Mouse (Mus musculus) limb, embryonic 12.5 days (tissue): Measurements from ENCODE around the gene Gtf2a2. TPM values are rescaled to one million over a fixed set of nuclear protein-coding genes. Genes with fewer than 3 reads are reported as not detected.

ENCODE experiments used
- ATAC-seq: fragments of 200-750 bp; cut with Nextera tagmentation; 2 replicates; pipeline ENCODE4 v1.8.0; 2017; ENCODE audit warnings: low read depth, moderate TSS enrichment; ENCODE audit not compliant: insufficient number of reproducible peaks, insufficient read depth, low FRiP score, low TSS enrichment
- H3K27ac ChIP-seq: fragments of 300-500 bp; sonication (generic); 2 replicates; pipeline ENCODE4 v1.5.1; 2016; ENCODE audit warnings: mild to moderate bottlenecking, moderate library complexity
- H3K27me3 ChIP-seq: fragments of 300-500 bp; sonication (generic); 2 replicates; pipeline ENCODE4 v1.6.1; 2016; ENCODE audit warnings: mild to moderate bottlenecking, moderate library complexity
- H3K36me3 ChIP-seq: fragments of 300-500 bp; sonication (generic); 2 replicates; pipeline ENCODE4 v1.6.1; 2016; ENCODE audit warnings: mild to moderate bottlenecking, moderate library complexity
- H3K4me1 ChIP-seq: fragments of 300-500 bp; sonication (generic); replicated peaks from 2 replicates; pipeline ENCODE4 v1.6.1; 2016
- H3K4me2 ChIP-seq: fragments of 300-500 bp; sonication (generic); 2 replicates; pipeline ENCODE4 v1.6.1; 2016; ENCODE audit warnings: mild to moderate bottlenecking, moderate library complexity
- H3K4me3 ChIP-seq: fragments of 300-500 bp; sonication (generic); replicated peaks from 2 replicates; pipeline ENCODE4 v1.5.1; 2016; ENCODE audit warnings: mild to moderate bottlenecking
- H3K9ac ChIP-seq: fragments of 300-500 bp; sonication (generic); replicated peaks from 2 replicates; pipeline ENCODE4 v1.6.1; 2016; ENCODE audit warnings: mild to moderate bottlenecking, moderate library complexity
- H3K9me3 ChIP-seq: fragments of 300-500 bp; sonication (generic); 2 replicates; pipeline ENCODE4 v1.6.1; 2016; ENCODE audit warnings: mild to moderate bottlenecking, moderate library complexity
- WGBS: fragments of 180-500 bp; shearing (Covaris S2); methylation state at CpG from one replicate; pipeline ENCODE4 v1.1.7; 2016; 5-methylcytosine and 5-hydroxymethylcytosine counted together
- polyA plus RNA-seq: library from polyadenylated mRNA; unstranded; fragments of >200 nt; fragmentation: Nextera tagmentation; extraction: Ambion mirVana; gene quantifications from 2 replicates; pipeline ENCODE4 v1.2.1, GENCODE M21; 2016

Gene Gtf2a2
- polyA plus RNA-seq, 1 experiment from 2014 or later: 213 TPM

GRCm38 (mm10) chr9:69994547-69994946, 17.8 kb upstream of the Gtf2a2 start:
- WGBS: 93% methylated on average over 5 of the region's 5 CpGs
- Histone ChIP-seq H3K9me3 (no peaks in the 10 kb centered on the region), H3K4me1 (peaks cover 18% of the 10 kb centered on the region), H3K4me2 (no peak overlapping the region), H3K27me3 (no peaks in the 10 kb centered on the region), H3K27ac (no peak overlapping the region), H3K36me3 (peaks cover 55% of the 10 kb centered on the region), H3K9ac (no peak overlapping the region), H3K4me3 (no peak overlapping the region)
- no peak for ATAC-seq

DNA sequence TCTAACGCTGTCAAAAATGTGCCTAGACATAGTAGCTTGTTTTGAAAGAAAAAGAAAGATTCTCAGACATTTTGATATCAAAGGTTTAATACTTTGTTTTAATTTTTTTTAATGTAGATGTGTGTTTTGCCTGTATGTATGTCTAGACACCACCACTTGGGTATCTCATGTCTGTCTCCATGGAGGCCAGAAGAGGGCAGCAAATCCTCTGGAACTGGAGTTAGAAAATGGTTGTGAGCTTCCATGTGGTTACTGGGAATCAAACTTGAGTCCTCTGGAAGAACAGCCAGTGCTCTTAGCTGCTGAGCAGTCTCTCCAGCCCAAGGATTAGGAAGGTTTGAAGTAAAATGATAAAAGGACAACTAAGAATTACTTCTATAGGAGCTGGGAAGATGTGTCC, 13.0 kb upstream of the Gtf2a2 start:
- Histone ChIP-seq H3K4me3 (no peak overlapping the region), H3K27ac (no peak overlapping the region), H3K9me3 (no peaks in the 10 kb centered on the region), H3K27me3 (no peaks in the 10 kb centered on the region), H3K9ac (no peak overlapping the region), H3K4me1 (no peaks in the 10 kb centered on the region), H3K36me3 (peaks cover 91% of the 10 kb centered on the region), H3K4me2 (no peak overlapping the region)
- no peak for ATAC-seq
- 83% methylated on average over 1 of the region's 1 CpGs for WGBS

DNA sequence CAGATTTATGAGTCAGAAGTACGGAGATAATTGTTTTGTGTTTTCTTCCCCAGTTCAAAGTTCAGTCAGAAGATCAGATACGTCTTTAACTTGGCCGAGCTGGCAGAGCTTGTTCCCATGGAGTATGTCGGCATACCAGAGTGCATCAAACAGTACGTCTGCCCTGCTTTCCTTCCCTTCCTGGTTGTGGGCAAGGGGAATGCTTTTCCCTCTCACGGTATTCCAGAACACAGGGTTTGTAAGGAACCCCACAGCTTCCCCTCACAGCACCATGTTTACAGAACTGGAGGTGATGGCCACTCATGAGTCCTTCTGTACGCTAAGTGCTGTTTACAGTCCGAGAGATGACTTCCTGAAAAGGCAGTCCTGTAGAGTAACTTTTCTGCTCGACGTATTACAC, 8.8 kb upstream of the Gtf2a2 start:
- Histone ChIP-seq H3K9me3 (no peaks in the 10 kb centered on the region), H3K4me1 (no peaks in the 10 kb centered on the region), H3K36me3 (peaks cover 91% of the 10 kb centered on the region), H3K9ac (no peak overlapping the region), H3K4me3 (no peak overlapping the region), H3K27me3 (no peaks in the 10 kb centered on the region), H3K27ac (no peak overlapping the region), H3K4me2 (no peak overlapping the region)
- 90% methylated on average over 10 of the region's 10 CpGs for WGBS
- ATAC-seq: no peak

DNA sequence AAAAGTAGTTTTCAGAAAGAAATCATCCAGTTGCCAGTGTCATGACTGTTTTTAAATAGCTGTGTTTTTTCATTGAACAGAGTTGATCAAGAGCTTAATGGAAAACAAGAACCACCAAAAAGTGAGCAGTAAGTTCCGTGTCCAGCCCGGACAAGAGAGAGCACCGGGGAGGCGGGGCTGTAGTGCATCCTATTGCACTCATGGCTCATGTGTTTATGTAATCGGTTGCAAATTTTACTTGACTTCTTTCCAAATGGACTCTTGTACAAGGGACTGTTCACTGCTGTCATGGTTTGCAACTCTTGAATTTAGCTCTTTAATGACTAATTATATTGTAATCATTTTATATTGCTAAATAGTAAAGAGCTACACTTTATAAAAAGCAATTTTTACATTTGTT, 5.4 kb upstream of the Gtf2a2 start:
- no peak for ATAC-seq
- H3K9me3 ChIP-seq: no peaks in the 10 kb centered on the region
- H3K4me3 ChIP-seq: no peak overlapping the region
- no peak overlapping the region for H3K9ac ChIP-seq
- H3K4me2 ChIP-seq: no peak overlapping the region
- 97% methylated on average over 5 of the region's 5 CpGs for WGBS
- H3K27ac ChIP-seq: no peak overlapping the region
- H3K4me1 ChIP-seq: no peaks in the 10 kb centered on the region
- H3K36me3 ChIP-seq: peaks cover 75% of the 10 kb centered on the region
- H3K27me3 ChIP-seq: no peaks in the 10 kb centered on the region

- H3K9ac ChIP-seq: no peak overlapping the region
- WGBS: 90% methylated on average over 14 of the region's 14 CpGs
- ATAC-seq: no peak
- no peaks in the 10 kb centered on the region for H3K27me3 ChIP-seq
- H3K36me3 ChIP-seq: peaks cover 68% of the 10 kb centered on the region
- no peak overlapping the region for H3K27ac ChIP-seq
- no peak overlapping the region for H3K4me3 ChIP-seq
- no peaks in the 10 kb centered on the region for H3K9me3 ChIP-seq
- no peak overlapping the region for H3K4me2 ChIP-seq
- H3K4me1 ChIP-seq: no peaks in the 10 kb centered on the region
Measured at GRCm38 (mm10) chr9:70007506-70008248, 4.7 kb upstream of the Gtf2a2 start.

DNA sequence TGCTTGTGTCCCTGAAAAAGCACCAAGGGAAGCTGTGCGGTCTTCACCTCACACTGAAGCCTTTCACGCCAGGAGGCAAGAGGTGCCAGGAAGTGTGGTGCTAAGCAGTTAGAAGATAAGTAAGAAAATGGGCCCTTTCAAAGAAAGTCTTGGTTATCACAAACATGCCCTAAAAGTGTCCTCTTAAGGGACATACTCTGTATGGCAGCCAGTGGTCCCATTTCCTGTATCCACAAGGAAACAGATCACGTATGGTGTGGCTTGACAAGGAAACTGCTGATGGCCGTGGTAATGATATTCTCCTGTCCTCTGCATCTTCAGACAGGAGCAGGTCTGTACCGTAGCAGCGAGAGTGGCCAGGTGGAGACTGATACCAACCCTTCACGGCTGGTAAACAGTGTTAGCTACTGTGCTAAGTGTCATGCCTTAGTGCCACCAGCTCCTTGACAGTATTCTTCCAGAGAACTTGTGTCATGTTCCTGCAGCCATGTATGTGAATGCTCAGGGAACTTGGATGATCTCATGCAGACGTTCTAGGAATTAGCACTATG, 2.5 kb upstream of the Gtf2a2 start:
- no peaks in the 10 kb centered on the region for H3K27me3 ChIP-seq
- H3K27ac ChIP-seq: no peak overlapping the region
- ATAC-seq: no peak
- no peak overlapping the region for H3K4me3 ChIP-seq
- H3K4me2 ChIP-seq: no peak overlapping the region
- H3K9ac ChIP-seq: no peak overlapping the region
- 89% methylated on average over 8 of the region's 8 CpGs for WGBS
- H3K9me3 ChIP-seq: no peaks in the 10 kb centered on the region
- H3K4me1 ChIP-seq: peaks cover 8% of the 10 kb centered on the region
- H3K36me3 ChIP-seq: peaks cover 49% of the 10 kb centered on the region

- peaks cover 42% of the 10 kb centered on the region for H3K36me3 ChIP-seq
- peaks cover 8% of the 10 kb centered on the region for H3K4me1 ChIP-seq
- H3K9me3 ChIP-seq: no peaks in the 10 kb centered on the region
- H3K4me3 ChIP-seq: no peak overlapping the region
- no peak overlapping the region for H3K9ac ChIP-seq
- H3K4me2 ChIP-seq: no peak overlapping the region
- ATAC-seq: no peak
- no peaks in the 10 kb centered on the region for H3K27me3 ChIP-seq
- WGBS: 95% methylated on average over 5 of the region's 5 CpGs
- H3K27ac ChIP-seq: no peak overlapping the region
Measured at GRCm38 (mm10) chr9:70010781-70011473, 1.4 kb upstream of the Gtf2a2 start.

DNA sequence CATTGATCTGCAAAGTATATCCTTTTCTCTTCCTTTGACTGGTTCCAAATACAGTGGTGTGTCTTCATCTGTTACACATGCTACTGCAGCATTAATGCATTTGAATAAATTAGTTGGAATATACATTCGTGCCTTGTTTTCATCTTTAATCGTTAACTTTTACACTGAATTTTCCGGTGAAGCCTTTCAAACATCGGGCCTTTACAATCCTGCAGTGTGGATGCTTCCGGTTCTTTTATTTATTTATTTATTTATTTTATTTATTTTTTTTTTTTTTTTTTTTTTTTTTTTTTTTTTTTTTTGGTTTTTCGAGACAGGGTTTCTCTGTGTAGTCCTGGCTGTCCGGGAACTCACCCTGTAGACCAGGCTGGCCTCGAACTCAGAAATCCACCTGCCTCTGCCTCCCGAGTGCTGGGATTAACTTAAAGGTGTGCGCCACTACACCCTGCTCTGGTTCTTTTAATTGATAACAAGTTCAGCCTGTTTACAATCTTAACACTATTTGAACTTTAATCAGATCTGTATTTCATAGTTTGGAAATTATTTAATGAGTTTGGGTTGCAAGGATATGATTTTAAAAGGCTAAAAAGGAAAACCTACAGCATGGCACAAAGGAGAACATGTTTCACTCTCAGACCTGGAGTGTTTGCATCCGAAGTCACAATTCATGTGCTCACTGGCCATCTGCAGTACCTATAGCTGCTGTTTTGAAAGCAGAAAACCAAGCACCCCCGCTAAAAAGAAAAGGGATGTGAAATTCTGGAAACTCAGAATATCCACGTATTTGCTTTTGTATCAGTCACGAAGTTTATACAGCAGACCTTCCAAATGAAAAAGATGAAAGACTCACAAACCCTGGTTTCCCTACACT, 578 bp upstream of the Gtf2a2 start:
- 62% methylated on average over 14 of the region's 14 CpGs for WGBS
- Histone ChIP-seq H3K36me3 (peaks cover 42% of the 10 kb centered on the region), H3K4me1 (peaks cover 8% of the 10 kb centered on the region), H3K4me2 (peak overlapping the region; percentile 65), H3K9ac (no peak overlapping the region), H3K9me3 (no peaks in the 10 kb centered on the region), H3K4me3 (peak overlapping the region; percentile 82), H3K27ac (peak overlapping the region; percentile 96), H3K27me3 (no peaks in the 10 kb centered on the region)
- ATAC-seq: 0 out of 2 replicates have a peak, but pooled peaks have one; percentile 12

GRCm38 (mm10) chr9:70015632-70016031, 3.3 kb downstream of the Gtf2a2 start:
- ATAC-seq: no peak
- Histone ChIP-seq H3K4me3 (no peak overlapping the region), H3K9me3 (no peaks in the 10 kb centered on the region), H3K4me2 (no peak overlapping the region), H3K9ac (no peak overlapping the region), H3K27me3 (no peaks in the 10 kb centered on the region), H3K36me3 (peaks cover 28% of the 10 kb centered on the region; the same call in 1 of the 2 replicates), H3K27ac (no peak overlapping the region), H3K4me1 (peaks cover 8% of the 10 kb centered on the region)
- WGBS: 94% methylated on average over 2 of the region's 2 CpGs

DNA sequence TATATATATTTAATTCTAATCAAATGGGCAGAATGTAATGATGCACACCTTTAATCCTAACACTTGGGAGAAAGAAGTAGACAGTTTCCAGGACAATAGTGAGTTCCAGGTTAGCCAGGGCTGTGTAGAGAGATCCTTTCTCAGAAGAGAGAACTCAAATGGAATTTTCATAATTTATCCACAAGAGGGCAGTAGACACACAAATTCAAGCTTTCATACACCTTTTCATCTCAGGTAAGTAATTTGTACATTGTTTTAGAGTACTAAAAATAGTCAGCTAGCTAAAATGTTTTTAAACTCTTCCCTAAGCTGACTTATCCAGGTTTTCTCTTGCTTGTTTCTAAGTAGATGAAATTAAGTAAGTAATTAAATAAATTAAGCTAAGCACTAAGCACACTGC, 6.5 kb downstream of the Gtf2a2 start:
- H3K4me1 ChIP-seq: peaks cover under 1% of the 10 kb centered on the region
- H3K27me3 ChIP-seq: no peaks in the 10 kb centered on the region
- no peak overlapping the region for H3K27ac ChIP-seq
- no peak for ATAC-seq
- no peak overlapping the region for H3K4me3 ChIP-seq
- H3K36me3 ChIP-seq: peaks cover 51% of the 10 kb centered on the region; the same call in 1 of the 2 replicates
- no peak overlapping the region for H3K4me2 ChIP-seq
- no peak overlapping the region for H3K9ac ChIP-seq
- H3K9me3 ChIP-seq: no peaks in the 10 kb centered on the region

- no peaks in the 10 kb centered on the region for H3K9me3 ChIP-seq
- ATAC-seq: no peak
- no peaks in the 10 kb centered on the region for H3K4me1 ChIP-seq
- WGBS: 79% methylated on average over 1 of the region's 1 CpGs
- peaks cover 43% of the 10 kb centered on the region; the same call in 1 of the 2 replicates for H3K36me3 ChIP-seq
- H3K4me2 ChIP-seq: no peak overlapping the region
- H3K27ac ChIP-seq: no peak overlapping the region
- no peak overlapping the region for H3K4me3 ChIP-seq
- no peak overlapping the region for H3K9ac ChIP-seq
- H3K27me3 ChIP-seq: no peaks in the 10 kb centered on the region
Measured at GRCm38 (mm10) chr9:70021610-70022009, 9.3 kb downstream of the Gtf2a2 start.
